Mouse (Mus musculus) stomach, embryonic 15.5 days (tissue): ENCODE measurements around the gene Hmg20b. TPM values are rescaled to one million over a fixed set of nuclear protein-coding genes. Genes with fewer than 3 reads are reported as not detected.

ENCODE experiments used
- ATAC-seq: fragments of 200-750 bp; cut with Nextera tagmentation; 2 replicates; pipeline ENCODE4 v1.8.0; 2017; ENCODE audit warnings: low read depth, moderate number of reproducible peaks, moderate TSS enrichment; ENCODE audit not compliant: insufficient read depth, low FRiP score
- H3K27ac ChIP-seq: fragments of 300-500 bp; sonication (generic); 2 replicates; pipeline ENCODE4 v1.5.1; 2015; ENCODE audit warnings: mild to moderate bottlenecking, inconsistent platforms
- H3K27me3 ChIP-seq: fragments of 300-500 bp; sonication (generic); replicated peaks from 2 replicates; pipeline ENCODE4 v1.6.1; 2015; ENCODE audit warnings: inconsistent platforms
- H3K36me3 ChIP-seq: fragments of 300-500 bp; sonication (generic); 2 replicates; pipeline ENCODE4 v1.6.1; 2015; ENCODE audit warnings: inconsistent platforms
- H3K4me1 ChIP-seq: fragments of 300-500 bp; sonication (generic); 2 replicates; pipeline ENCODE4 v1.6.1; 2015; ENCODE audit warnings: inconsistent platforms
- H3K4me2 ChIP-seq: fragments of 300-500 bp; sonication (generic); 2 replicates; pipeline ENCODE4 v1.6.1; 2015; ENCODE audit warnings: mild to moderate bottlenecking, inconsistent platforms
- H3K4me3 ChIP-seq: fragments of 300-500 bp; sonication (generic); replicated peaks from 2 replicates; pipeline ENCODE4 v1.5.1; 2015; ENCODE audit warnings: inconsistent platforms
- H3K9ac ChIP-seq: fragments of 300-500 bp; sonication (generic); 2 replicates; pipeline ENCODE4 v1.6.1; 2015; ENCODE audit warnings: inconsistent platforms
- H3K9me3 ChIP-seq: fragments of 300-500 bp; sonication (generic); 2 replicates; pipeline ENCODE4 v1.6.1; 2016; ENCODE audit warnings: inconsistent platforms
- WGBS: fragments of 180-500 bp; shearing (Covaris S2); methylation state at CpG from one replicate; pipeline ENCODE4 v1.1.7; 2015; 5-methylcytosine and 5-hydroxymethylcytosine counted together
- polyA plus RNA-seq: library from polyadenylated mRNA; unstranded; fragments of >200 nt; fragmentation: Nextera tagmentation; extraction: Ambion mirVana; gene quantifications from 2 replicates; pipeline ENCODE4 v1.2.1, GENCODE M21; 2015

The Hmg20b gene
- polyA plus RNA-seq, 1 experiment from 2014 or later, result 78.8 TPM

DNA sequence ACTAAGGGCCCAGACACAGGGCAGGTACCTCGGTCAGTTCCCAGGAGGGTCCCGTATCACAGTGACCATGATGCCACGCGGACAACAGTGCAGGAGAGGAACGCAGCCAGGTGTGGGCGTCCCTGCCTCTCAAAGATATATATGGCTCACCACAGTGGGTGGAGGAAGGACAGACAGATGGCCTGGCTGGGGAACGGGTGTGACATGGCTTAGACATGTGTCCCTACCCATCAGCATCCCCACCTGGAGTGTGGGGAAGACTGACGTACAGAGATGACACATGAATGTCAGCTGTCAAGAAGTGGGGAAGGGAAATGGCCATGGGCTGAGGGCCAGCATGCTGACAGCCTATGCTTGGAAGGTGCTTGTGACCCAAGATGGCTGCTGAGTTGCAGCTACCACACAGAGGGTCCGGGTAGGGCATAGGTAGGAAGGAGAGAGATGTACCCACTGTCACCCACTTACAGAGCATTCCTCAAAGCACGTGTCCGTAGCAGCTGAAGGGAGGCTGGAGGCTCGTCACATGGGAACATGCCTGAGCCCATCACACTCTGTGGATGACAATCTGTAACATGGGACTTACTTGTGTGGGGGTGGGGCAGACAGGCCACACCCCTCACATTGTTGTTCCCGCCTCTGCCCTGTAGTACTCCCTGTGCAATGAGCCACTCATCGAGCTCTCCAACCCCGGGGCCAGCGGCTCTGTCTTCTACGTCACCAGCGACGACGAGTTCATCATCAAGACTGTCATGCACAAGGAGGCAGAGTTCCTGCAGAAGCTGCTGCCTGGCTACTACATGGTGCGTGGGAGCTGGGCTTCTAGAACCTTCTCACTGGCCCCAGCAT, 43.2 kb downstream of the Hmg20b start:
- Histone ChIP-seq H3K27me3 (no peaks in the 10 kb centered on the region), H3K4me1 (peaks cover 19% of the 10 kb centered on the region), H3K4me2 (no peak overlapping the region), H3K9ac (no peak overlapping the region), H3K27ac (no peak overlapping the region), H3K4me3 (no peak overlapping the region), H3K9me3 (no peaks in the 10 kb centered on the region), H3K36me3 (peaks cover 55% of the 10 kb centered on the region)
- no peak for ATAC-seq
- WGBS, result 91% methylated on average over 21 of the region's 21 CpGs

DNA sequence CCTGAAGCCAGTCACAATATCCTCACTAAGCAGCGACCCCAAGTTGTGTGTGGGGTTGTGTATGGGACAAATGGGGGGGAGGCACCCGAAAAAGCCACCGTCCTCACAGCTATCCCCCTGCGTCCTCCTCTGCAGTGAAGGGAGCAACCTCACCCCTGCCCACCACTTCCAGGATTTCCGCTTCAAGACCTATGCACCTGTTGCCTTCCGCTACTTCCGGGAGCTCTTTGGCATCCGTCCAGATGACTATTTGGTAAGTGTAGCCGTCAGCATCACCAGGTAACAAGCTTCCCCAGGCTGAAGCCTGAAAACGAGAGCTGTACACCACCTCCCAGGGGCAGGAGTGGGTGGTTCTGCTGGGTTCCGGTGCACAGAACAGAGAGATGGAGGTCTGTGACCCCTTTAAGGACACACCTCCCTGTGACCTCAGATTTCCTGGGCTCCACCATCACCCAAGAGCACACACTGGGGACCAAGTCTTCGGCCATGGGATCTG, 44.1 kb downstream of the Hmg20b start:
- 94% methylated on average over 12 of the region's 12 CpGs for WGBS
- peaks cover 25% of the 10 kb centered on the region for H3K4me1 ChIP-seq
- no peak overlapping the region for H3K4me2 ChIP-seq
- no peak overlapping the region for H3K9ac ChIP-seq
- H3K4me3 ChIP-seq, result no peak overlapping the region
- H3K9me3 ChIP-seq, result no peaks in the 10 kb centered on the region
- H3K27ac ChIP-seq, result no peak overlapping the region
- H3K36me3 ChIP-seq, result peaks cover 50% of the 10 kb centered on the region
- no peak for ATAC-seq
- H3K27me3 ChIP-seq, result no peaks in the 10 kb centered on the region

- Histone ChIP-seq H3K4me2 (no peak overlapping the region), H3K27ac (no peak overlapping the region), H3K4me3 (no peak overlapping the region), H3K9ac (no peak overlapping the region), H3K4me1 (peaks cover 28% of the 10 kb centered on the region), H3K36me3 (peaks cover 45% of the 10 kb centered on the region), H3K9me3 (no peaks in the 10 kb centered on the region), H3K27me3 (no peaks in the 10 kb centered on the region)
- WGBS, result 91% methylated on average over 14 of the region's 14 CpGs
- no peak for ATAC-seq
Observed at GRCm38 (mm10) chr10:81305663-81306062, 44.6 kb downstream of the Hmg20b start.

DNA sequence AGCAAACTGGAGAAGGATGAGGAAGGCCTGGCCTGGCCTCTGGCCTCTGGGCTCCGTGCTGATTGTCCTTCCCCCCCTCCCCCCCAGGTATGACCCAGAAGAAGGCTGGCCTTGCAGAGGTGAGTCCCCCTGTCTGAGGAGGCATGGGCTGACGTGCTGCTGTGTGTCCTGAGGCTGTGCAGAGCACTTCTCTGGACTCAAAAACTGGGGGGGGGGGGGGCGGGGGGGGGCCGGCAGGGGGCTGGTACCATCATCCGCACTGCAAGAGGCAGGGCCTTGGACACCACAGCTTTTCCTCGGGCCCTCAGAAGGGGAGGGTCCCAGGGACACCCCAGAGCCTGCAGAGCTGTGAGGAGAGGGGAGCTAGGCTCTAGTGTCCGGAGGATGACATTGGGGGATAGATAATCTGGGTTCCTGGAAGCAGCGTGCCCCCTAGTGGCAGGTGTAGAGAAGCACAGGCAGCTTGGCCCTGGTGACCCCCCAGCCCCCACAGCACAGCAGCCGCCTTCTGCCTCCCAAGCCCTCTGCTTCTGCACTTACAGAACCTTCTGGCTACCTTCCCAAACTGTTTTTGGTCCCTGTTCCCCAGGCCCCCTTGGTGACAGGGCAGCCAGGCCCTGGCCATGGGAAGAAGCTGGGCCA, 45.6 kb downstream of the Hmg20b start:
- H3K27ac ChIP-seq, result no peak overlapping the region
- peaks cover 29% of the 10 kb centered on the region for H3K4me1 ChIP-seq
- ATAC-seq, result no peak; the same call in 1 of the 2 replicates
- peaks cover 38% of the 10 kb centered on the region for H3K36me3 ChIP-seq
- no peaks in the 10 kb centered on the region for H3K27me3 ChIP-seq
- no peak overlapping the region for H3K4me3 ChIP-seq
- 23% methylated on average over 6 of the region's 9 CpGs for WGBS
- no peaks in the 10 kb centered on the region for H3K9me3 ChIP-seq
- H3K4me2 ChIP-seq, result no peak overlapping the region
- H3K9ac ChIP-seq, result no peak overlapping the region

GRCm38 (mm10) chr10:81303761-81304160, 46.5 kb downstream of the Hmg20b start:
- ATAC-seq, result no peak
- peaks cover 35% of the 10 kb centered on the region for H3K4me1 ChIP-seq

DNA sequence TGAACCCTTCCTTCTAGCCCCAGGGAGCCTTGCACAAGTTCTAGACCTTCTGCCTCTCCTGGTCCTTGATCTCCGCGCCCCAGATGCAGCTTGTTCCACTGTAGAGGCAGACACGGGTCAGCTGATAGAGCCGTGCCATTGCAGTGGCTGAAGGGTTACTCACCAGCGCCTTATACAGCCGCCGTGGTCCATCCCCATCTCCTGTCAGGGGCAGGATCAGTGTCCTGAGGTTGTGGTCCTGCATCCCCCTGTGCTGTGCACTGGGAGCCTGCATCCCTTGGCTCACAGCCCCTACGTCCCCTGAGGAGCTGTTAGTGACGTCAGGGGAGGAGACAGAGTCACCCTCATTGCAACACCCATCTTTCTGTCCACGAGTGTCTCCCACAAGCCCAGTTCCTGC, 47.0 kb downstream of the Hmg20b start:
- H3K27ac ChIP-seq, result peak overlapping the region; percentile 52; the same call in 1 of the 2 replicates
- no peaks in the 10 kb centered on the region for H3K9me3 ChIP-seq
- ATAC-seq, result no peak
- 0 out of 2 replicates have a peak overlapping the region, but pooled peaks have one; percentile 17 for H3K4me2 ChIP-seq
- H3K9ac ChIP-seq, result no peak overlapping the region
- no peaks in the 10 kb centered on the region for H3K27me3 ChIP-seq
- no peak overlapping the region for H3K4me3 ChIP-seq
- WGBS, result 66% methylated on average over 10 of the region's 10 CpGs
- peaks cover 27% of the 10 kb centered on the region for H3K36me3 ChIP-seq
- peaks cover 35% of the 10 kb centered on the region for H3K4me1 ChIP-seq

More at GRCm38 (mm10) chr10:81303761-81304160, 46.5 kb downstream of the Hmg20b start:
- 65% methylated on average over 7 of the region's 7 CpGs for WGBS
- Histone ChIP-seq H3K4me2 (no peak overlapping the region), H3K36me3 (peaks cover 32% of the 10 kb centered on the region), H3K9ac (no peak overlapping the region), H3K27ac (0 out of 2 replicates have a peak overlapping the region, but pooled peaks have one; percentile 52), H3K27me3 (no peaks in the 10 kb centered on the region), H3K9me3 (no peaks in the 10 kb centered on the region), H3K4me3 (no peak overlapping the region)

DNA sequence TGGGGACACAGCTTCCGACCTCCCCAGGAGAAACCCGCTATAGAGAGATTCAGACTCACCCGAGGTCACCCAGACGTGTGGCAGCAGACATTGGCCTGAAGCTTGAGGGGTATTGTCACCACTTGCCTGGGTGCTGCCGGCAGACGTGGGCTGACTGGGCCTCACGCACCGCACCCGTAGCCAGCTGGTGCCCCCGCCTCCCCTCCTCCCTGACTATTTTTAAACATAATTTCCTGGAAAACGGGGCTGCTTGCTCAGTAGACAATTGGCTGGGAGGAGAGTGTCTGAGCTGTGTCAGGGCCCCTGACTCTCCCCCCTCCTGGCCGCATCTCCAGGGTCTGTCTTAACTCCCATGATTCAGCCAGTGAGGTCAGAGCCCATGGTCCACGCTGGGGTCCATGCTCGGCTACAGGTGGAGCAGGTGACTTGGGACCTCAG, 47.5 kb downstream of the Hmg20b start:
- peaks cover 22% of the 10 kb centered on the region for H3K36me3 ChIP-seq
- peaks cover 35% of the 10 kb centered on the region for H3K4me1 ChIP-seq
- no peak overlapping the region for H3K9ac ChIP-seq
- peak overlapping the region; percentile 52 for H3K27ac ChIP-seq
- ATAC-seq, result no peak; the same call in 1 of the 2 replicates
- H3K9me3 ChIP-seq, result no peaks in the 10 kb centered on the region
- 31% methylated on average over 14 of the region's 14 CpGs for WGBS
- H3K4me2 ChIP-seq, result peak overlapping the region; percentile 17
- no peak overlapping the region for H3K4me3 ChIP-seq
- no peaks in the 10 kb centered on the region for H3K27me3 ChIP-seq

DNA sequence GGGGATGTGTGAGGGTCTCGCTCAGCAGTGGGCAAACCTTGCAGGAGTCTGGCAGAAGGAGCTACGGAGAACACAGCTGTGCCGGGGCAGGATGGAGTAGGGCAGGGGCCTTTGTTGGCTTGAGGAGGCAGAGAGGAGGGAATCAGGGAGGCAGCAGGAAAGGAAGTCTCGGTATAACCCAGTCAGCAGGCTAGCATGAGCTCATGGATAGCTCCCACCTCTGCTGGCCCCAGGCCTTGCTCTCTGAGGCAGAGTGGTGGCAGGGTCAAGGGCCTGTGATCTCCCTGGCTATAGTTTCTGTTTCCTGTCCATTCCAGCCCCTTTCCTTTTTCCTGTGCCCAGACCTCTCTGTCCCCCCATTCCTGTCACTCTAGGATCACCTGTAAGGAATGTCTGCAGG, 48.0 kb downstream of the Hmg20b start:
- 67% methylated on average over 4 of the region's 4 CpGs for WGBS
- peaks cover 38% of the 10 kb centered on the region for H3K4me1 ChIP-seq
- H3K27me3 ChIP-seq, result no peaks in the 10 kb centered on the region
- H3K4me2 ChIP-seq, result peak overlapping the region; percentile 17; the same call in 1 of the 2 replicates
- H3K36me3 ChIP-seq, result peaks cover 17% of the 10 kb centered on the region
- no peaks in the 10 kb centered on the region for H3K9me3 ChIP-seq
- 0 out of 2 replicates have a peak overlapping the region, but pooled peaks have one; percentile 2 for H3K9ac ChIP-seq
- ATAC-seq, result no peak
- H3K4me3 ChIP-seq, result no peak overlapping the region
- H3K27ac ChIP-seq, result peak overlapping the region; percentile 52; the same call in 1 of the 2 replicates

DNA sequence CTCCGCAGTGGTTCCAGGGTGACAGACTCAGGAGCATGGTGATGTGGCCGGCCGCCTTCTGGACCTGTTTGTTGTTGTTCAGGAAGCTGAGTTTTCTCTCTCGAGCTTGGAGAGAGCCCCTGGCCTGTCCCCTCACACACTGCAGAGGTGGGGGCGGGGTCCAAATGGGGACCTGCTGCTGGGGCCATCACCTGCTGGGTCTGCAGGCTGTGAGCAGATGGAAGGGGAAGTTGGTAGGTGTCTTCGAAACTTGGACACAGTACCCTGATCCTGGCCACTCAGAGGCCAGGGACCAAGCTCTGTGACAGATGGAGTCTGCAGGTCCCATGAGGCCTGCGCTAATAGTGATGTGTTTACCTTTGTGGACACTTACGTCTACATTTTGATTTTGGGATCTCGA, 49.0 kb downstream of the Hmg20b start:
- no peak for ATAC-seq

GRCm38 (mm10) chr10:81300352-81300907, 49.9 kb downstream of the Hmg20b start:
- Histone ChIP-seq H3K9me3 (no peaks in the 10 kb centered on the region), H3K27me3 (no peaks in the 10 kb centered on the region), H3K9ac (no peak overlapping the region), H3K4me1 (peaks cover 42% of the 10 kb centered on the region), H3K27ac (no peak overlapping the region), H3K4me3 (no peak overlapping the region), H3K4me2 (no peak overlapping the region), H3K36me3 (no peaks in the 10 kb centered on the region)
- WGBS, result 66% methylated on average over 9 of the region's 9 CpGs
- ATAC-seq, result no peak

More for the DNA sequence above, 49.0 kb downstream of the Hmg20b start:
- Histone ChIP-seq H3K4me3 (no peak overlapping the region), H3K9me3 (no peaks in the 10 kb centered on the region), H3K27me3 (no peaks in the 10 kb centered on the region), H3K4me1 (peaks cover 39% of the 10 kb centered on the region), H3K27ac (no peak overlapping the region), H3K36me3 (peaks cover 8% of the 10 kb centered on the region; the same call in 1 of the 2 replicates), H3K4me2 (no peak overlapping the region), H3K9ac (no peak overlapping the region)
- 69% methylated on average over 9 of the region's 9 CpGs for whole genome bisulfite sequencing

DNA sequence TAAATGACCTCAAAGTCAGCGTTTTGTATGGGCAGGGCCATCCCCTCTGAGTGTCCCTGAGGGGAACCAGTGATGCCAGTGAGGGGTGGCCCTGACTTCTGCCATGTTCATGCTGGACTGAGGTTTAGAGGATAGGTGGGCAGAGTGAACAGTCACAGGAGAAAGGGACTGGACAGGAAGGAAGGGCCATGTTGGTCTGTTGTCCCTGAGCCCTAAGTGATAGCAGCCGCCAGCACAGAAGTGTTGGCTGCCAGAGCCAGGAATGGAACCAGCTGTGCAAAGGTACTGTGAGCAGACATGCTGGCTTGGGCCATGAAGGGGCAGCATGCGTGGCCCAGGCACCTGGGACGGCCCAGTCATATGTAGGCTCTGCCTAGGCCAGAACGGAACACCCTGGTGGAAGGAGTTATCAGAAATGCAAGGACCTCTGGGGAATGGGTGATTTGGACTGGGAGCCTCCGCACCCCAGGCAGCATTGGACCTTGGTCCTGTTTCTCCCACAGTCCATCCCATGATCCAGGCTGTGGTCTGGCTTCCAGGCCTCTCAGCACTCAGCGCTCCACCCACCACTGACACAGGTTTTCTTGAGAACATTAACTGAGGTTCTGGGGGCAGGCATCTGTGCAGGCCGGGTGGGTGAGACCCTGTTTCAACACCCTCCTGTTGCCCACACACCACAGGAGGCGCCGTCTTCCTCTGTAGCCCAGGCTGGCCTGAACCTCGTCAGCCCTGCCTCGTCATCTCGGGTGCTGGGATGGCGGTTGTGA, 50.5 kb downstream of the Hmg20b start:
- ATAC-seq, result no peak
- Histone ChIP-seq H3K36me3 (no peaks in the 10 kb centered on the region), H3K27me3 (no peaks in the 10 kb centered on the region), H3K4me2 (no peak overlapping the region), H3K4me1 (peaks cover 47% of the 10 kb centered on the region), H3K9me3 (no peaks in the 10 kb centered on the region), H3K4me3 (no peak overlapping the region), H3K27ac (no peak overlapping the region), H3K9ac (no peak overlapping the region)
- WGBS, result 84% methylated on average over 14 of the region's 14 CpGs
